Mouse (Mus musculus): Measurements from ENCODE around the gene Mex3a. TPM values are rescaled to one million over a fixed set of nuclear protein-coding genes. Genes with fewer than 3 reads are reported as not detected.

Mex3a gene
- 1 to 10 TPM; 2.7 to 3.1 TPM for total RNA-seq (2021)
- long read RNA-seq, experiment 1 = 0 reads
- long read RNA-seq, experiment 2, partial matches to known transcripts = 0 of 3 reads
- long read RNA-seq, experiment 2, other reads (novel, unspliced or antisense) = 3 of 3 reads

DNA sequence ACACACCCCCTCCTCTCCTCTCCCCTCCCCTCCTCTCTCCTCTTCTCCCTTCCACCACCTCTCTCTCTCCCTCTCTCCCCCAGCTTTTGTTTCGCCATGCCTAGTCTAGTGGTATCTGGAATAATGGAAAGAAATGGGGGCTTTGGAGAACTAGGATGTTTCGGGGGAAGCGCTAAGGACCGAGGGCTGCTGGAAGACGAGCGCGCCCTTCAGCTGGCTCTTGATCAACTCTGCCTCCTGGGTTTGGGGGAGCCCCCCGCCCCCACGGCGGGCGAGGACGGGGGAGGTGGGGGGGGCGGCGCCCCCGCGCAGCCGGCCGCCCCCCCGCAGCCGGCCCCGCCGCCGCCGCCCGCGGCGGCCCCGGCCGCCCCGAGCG, at the start of gene Mex3a:
Gene Mex3a, plus strand, starts transcription at position 97 of the 376 bp plus-strand sequence.
- no peak for DNase-seq (ENCODE audit: low spot score in 2 of 2)

DNA sequence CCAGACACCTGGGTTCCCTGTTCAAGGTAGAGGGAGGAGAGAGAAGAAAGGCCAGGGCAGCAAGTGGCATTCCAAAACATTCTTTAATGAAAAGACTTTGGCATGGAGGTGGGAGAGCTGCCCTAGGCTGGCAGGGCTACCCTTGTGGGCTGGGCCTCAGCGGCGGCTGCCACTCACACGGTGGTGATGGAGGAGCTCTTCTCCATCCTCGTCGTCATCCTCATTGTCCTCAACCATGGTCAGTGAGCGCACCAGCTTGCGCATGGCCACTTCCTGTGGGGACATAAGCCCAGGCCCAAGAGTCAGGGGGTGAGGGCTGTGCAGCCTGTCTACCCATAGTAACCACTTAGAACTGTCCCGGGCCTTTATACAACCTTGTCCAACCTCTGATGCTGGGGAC, 49.1 kb upstream of the Mex3a start:
- no peak for DNase-seq (ENCODE audit: low spot score in 2 of 2)

DNA sequence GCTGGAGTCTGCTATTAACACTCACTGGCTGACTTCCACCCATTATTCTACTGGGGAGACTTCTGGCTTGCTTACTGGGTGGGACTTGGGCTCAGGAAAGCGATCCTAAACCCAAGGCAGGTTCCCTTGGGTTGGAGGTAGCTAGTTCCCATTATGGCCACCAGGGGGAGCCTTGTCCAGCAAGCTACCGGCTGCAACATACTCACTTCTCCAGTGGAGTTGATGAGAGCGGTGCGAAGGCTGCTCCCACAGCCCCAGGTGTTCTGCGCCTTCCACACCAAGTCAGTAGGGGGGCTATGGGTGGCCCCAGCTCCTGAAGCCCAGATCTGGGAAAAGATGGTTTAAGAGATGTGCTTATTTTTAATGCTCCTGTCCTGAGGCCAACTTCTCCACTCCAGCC, 48.6 kb upstream of the Mex3a start:
- DNase-seq (ENCODE audit: low spot score in 2 of 2) = peak; percentile 77 to 83

DNA sequence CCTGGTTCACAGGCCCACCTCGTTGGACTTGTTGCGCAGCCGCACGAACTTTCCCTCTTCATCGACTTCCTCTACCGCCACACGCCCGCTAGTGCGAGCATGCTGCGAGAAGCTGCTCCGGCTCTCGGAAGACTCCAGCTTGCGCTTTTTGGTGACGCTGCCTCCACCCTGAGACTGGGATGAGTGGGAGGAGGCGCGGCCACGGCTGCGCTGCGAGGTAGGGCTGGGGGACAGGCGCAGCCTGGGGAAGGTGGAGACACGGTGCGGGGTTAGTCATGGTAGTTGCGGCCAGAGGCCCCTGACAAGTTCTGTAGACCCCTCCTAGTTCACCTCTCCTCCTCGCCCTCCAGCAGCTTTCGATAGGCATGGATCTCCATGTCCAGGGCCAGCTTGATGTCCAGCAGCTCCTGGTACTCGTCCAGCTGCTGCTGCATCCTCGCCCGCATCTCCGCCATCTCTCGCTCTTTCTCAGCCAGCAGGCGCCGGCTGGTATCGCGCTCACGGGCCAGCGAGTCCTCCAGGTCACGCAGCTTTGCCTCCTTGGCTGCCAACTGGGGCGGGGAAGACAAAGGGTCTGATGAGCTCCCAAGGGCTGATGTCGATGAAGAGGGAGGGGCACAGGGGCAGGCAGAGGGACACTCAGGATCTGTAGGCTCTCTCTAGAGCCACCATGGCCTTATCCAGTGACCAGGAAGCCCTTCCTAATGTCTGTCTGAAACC, 47.4 kb upstream of the Mex3a start:
- peak; percentile 41 to 64 for DNase-seq (ENCODE audit: low spot score in 2 of 2)

DNA sequence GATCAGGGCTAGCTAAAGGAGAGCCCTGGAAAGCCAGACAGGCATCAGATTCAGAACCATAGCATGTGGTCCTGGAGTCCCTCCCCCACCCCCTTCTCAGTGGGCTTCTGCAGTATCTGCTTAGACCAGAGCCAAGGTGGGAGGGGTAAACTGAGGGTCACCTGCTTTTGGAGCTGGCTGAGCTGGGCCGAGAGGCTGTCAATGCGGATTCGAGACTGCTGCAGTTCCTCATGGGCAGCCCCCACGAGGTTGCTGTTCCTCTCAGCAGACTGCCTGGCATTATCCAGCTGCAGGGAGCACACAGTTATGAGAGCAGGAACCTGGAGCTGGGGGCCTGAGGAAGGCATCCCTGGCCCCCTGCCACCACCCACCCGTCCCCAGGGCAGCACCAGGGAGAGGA, 46.2 kb upstream of the Mex3a start:
- DNase-seq (ENCODE audit: low spot score in 2 of 2) = no peak

DNA sequence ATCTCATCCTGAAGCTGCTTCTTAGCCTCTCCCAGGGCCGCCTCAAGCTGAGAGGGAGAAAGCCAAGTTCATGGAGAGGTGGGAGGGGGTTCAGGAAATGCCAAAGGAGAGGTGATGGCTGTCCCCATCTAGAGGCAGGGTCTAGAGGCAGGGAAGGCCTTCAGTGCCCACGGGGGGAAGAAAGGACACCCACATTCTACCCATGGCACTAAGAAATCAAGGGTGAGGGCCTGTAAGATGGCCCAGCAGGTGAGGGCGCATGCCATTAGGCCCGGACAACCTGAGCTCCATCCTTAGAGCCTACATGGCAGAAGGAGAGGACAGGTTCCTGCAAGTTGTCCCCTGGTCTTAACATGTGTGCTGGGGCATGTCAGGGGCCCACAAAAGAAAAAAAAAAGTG, 45.3 kb upstream of the Mex3a start:
- no peak for DNase-seq (ENCODE audit: low spot score in 2 of 2)

DNA sequence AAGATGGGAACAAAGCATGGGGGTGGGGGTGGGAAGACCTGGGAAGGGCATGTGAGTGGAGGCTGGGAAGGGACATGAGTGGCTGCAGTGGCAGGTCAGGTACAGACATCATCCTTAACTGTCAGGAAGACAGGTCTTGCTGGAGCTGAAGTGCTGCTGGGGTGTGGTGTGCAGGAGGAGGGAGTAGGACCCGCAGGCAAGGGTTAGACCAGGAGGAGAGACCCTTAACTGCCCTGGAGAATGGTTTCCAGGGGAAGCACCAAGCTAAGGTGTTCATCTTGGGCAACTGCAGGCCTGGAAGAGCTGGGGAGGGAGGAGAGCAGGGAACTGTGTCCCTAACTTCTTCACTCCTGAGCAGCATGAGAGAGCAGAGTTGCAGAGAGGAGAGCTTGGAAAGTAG, 44.8 kb upstream of the Mex3a start:
- no peak for DNase-seq (ENCODE audit: low spot score in 2 of 2)

DNA sequence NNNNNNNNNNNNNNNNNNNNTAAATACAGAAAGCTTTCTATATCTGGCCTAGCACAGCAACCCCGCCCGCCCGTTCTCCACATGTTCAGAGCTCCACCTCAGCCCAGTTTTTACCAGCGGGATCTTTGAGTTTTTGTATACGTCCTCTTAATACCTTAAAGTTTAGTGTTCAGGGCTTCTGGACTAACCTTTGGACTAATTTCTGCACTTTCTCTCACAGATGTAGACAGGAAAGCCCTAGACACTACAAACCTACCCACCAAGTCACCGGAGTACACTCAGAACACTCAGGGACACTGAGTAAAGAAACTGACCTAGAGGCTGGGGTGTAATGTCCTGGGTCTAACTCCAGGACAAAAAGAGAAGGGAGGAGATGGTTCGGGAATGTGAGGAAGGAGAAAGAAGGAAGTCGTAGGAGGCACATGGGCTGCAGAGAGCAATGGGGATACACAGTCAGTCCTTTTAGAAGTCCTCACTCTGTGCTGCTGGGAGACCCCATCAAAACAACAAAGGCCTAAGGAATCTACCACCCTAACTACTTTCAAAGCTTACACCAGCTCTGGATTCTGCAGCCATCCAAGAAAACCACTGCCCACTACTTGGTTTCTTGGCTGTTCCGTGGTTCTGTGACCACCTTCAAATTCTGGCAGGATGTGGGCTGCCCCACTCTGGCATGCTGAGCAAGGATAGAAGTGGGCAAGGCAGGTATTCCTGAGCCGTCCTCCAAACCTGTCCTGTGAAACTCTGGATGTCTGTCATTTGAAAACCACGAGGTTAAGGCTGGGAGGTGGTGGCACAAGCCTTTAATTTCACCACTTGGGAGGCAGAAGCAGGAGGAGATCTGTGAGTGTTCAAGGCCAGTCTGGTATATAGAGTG, 38.3 kb upstream of the Mex3a start:
- DNase-seq (ENCODE audit: low spot score in 2 of 2) = no peak

DNA sequence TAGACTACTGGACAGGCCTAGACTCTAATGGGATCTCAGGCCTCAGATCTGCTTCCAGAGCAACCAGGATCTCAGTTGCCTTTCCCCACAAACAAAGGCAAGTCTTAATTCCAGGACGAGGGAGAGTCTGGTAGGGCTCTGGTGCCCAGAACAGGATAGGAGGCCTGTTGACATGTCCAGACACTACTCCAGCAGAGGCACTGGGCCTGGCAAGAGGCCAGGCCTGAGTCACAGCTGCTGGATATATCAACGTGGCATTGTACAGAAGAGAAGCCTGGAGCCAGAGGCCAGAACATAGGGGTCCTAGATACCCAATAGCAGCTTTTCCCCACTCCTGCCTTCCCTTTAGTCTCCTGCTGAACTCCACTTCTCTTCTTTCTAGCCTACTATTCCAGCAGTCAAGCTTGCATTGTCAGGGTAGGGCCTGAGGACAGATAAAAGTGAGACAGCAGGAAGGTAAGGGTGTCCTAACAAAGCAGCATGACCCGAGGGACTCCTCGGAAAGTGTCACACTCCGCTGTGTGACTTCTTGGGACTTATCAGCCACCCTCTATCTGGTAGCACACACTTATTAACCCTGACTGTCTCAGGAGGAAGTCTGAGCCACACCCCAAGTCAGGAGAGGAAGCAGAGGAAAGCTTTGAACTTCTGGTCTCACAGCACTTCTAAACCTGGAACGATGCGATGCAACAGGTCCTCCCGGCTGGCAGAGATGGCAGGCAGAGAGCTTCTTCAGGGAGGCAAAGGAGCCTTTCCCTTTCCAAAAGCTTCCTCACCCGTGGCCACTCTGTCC, 37.2 kb upstream of the Mex3a start:
- no peak for DNase-seq (ENCODE audit: low spot score in 2 of 2)

DNA sequence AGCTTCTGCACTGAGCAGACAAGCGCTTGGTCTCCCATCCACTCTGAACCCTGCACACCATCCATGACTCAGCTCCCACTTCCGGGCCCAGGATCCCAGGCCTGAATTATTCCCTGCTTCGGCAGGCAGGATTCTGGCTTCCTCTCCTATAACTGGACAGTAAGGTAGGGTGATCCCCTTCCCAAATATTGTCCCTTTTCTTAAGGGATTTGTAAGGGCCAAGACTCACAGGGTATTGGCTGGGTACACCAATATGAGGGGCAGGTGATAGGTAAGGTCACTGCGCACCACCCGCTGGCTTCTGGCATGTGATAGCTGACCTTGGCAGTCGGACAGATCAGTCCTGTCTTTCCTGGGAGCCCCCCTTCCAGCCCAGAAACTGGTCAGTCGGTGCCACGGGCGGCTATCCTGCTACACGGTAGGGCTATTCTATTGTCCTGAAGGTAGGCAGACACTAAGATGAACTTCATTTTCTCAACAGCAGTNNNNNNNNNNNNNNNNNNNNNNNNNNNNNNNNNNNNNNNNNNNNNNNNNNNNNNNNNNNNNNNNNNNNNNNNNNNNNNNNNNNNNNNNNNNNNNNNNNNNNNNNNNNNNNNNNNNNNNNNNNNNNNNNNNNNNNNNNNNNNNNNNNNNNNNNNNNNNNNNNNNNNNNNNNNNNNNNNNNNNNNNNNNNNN, 36.3 kb upstream of the Mex3a start:
- no peak for DNase-seq (ENCODE audit: low spot score in 2 of 2)

DNA sequence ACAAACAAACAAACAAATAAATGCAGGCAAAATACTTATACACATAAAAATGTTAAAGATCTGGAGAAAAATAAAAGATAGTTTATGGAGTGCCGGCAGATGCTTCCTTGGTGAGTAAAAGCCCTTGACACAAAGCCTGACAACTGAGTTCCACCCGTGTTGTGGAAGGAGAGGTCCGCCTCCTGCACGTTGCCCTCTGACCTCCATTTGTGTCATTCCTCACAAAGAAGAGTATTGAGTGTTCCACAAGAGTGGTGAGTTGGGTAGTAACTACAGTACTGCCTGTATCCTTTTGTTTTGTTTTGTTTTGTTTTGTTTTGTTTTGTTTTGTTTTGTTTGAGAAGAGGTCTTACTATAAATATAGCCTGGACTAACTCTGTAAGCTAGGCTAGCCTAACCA, 32.6 kb upstream of the Mex3a start:
- no peak for DNase-seq (ENCODE audit: low spot score in 2 of 2)

DNA sequence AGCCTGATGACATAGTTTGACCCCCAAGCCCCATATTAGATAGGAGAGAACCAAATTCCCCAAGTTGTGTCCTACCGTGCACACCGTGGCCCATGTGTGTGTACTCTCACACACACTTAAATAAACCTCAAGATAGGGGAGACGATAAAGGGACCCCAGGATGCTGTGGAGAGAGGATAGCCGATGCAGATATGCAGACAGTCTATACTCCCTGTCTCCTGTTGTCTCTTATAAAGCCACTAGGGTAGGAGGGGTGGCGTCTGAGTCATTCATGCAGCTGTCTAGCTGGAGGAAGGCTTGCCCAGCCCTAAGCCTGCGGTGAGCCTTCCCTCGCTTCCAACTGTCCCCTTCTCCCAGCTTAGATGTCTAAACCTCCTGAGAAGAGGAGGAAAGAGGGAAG, 32.1 kb upstream of the Mex3a start:
- DNase-seq (ENCODE audit: low spot score in 2 of 2) = no peak

DNA sequence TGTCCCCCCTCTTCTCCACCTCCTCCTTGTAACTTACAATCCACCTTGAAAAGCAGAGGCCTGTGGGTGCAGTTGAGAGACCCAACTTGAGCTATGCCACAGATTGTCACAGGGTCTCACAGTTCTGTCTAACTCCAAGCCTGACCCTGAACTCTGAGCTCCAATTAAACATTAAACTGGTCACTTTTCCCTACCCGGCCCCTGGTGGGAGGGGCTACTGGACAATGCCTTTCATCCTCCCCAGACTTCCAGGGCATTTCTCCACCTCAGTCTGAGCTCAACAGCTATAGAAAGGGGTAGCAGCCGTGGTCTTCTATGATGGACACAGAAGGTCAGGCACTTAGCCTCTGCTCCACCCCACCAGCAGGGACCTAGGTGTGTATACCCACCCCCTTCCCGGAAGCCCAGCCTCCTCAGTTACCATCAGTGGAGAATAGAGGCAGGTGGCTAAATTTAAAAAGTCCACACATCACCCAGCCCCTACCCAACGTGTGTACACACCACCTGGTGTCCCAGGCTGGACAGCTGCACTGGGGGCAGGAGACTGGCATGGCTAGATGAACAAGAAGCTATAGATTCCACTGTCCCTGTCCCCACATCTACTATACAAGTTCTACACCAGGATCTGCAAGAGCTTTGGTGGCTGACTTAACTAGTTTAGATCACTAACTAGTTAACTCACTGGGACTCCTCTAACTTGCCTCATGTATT, 31.4 kb upstream of the Mex3a start:
- no peak for DNase-seq (ENCODE audit: low spot score in 2 of 2)

DNA sequence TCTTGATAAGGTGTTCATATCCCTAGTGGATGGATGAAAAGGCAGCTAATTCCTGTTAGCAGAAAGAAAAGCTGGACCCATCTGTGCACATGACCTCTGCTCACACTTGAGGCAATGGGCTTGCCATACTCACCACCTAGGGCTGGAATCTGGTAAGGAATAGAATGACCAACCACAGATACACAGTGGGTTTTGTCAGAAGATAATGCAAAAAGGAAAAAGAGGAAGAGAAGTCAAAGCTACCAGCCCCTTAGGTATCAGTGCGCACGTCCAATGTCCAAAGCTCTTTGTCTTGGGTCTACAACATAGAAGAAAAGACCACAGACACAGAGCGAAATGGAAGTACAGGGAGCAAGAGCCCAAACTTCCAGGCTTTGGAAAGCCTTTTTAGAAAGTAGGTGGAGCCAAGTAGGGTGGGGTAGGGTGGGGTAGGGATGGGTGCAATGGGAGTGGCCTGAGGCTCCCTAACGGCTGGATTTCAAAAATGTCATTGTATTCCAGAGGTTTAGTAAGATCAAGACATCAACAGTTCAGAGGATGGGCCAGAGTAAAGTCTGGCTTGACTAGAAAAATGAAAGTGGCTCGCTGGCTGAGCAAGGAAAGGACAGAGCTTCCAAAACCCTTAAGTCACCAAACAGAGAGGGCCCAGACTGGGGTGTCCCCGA, 30.7 kb upstream of the Mex3a start:
- DNase-seq (ENCODE audit: low spot score in 2 of 2) = no peak

DNA sequence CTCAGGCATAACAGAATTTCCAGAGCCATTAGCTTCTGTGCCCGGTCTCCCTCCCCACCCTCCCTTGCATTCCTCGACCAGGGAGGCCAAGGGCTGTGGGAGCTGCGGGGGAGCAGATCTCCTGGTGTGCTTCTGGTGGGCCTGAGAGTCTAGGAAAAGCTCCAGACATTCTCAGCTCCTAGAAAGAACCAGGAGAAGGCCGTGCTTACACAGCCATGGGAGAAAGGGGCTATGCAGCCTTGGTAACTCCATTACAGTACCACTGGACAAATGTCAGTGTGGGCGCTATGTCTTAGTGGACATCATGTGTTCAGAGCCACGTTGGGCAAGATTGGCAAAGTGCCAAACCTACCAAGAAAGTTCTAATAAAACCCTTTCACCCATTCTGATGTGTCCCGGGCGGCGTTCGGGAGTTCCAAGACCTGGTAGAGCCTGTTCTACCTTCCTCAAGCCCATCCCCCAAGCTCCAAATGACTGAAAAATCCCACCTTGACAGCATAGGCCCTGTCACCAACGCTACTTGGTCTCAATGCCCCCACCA, 30.1 kb upstream of the Mex3a start:
- no peak for DNase-seq (ENCODE audit: low spot score in 2 of 2)

DNA sequence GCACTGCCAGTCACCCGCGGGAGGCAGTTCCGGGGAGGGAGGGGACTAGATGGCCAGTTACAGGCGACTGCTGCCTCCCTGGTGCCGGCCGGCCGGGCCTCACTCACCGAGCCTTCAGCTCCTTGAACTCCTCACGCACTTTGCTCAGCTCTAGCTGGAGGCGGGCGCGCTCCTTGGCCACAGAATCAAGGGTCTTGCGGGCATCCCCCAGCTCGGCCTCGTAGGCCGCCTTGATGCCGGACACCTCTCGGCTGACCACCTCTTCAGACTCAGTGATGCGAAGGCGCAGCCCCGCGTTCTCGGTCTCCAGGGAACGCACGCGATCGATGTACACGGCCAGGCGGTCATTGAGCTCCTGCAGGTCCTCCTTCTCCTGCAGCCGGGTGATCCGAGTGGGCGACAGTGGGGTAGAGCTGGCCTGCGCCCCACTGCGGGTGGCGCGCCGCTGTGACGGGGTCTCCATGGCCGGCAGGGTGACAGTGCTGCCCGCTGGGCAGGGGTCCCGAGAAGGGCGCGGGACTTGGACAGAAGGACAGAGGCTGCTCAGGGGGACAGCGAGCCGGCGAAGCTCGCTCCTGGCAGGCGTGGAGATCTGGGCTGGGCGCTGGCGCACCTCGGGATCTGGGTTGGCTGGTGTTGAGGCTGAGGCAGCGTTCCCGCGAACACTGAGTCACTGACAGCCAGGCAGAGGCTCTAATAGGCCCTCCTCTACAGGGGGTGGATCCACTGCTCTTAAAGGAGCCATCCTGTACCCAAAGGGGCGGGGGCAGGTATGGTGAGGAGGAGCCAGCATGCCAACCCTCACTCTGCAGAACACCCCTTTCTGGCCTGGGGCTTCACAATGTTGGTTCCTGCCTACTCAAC, 29.3 kb upstream of the Mex3a start:
- DNase-seq (ENCODE audit: low spot score in 2 of 2) = peak; percentile 92 to 94

DNA sequence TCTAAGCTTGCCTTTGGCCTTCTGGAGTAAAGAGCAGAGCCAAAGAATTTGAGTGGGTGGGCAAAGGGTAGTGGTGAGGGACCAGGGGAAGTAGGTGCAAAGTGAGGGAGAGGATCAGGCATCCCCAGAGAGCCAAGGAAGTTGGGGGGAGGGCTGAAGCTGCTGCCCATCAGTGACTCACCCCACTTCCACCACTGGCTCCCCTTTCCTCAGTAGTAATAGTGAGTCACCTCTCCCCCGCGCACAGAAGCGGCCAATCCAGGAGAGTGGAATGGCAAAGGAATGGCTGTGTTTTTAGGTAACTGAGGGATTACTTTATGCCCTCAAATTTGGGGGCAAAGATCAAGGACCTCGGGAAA, 28.7 kb upstream of the Mex3a start:
- DNase-seq (ENCODE audit: low spot score in 2 of 2) = peak; percentile 54 to 61

DNA sequence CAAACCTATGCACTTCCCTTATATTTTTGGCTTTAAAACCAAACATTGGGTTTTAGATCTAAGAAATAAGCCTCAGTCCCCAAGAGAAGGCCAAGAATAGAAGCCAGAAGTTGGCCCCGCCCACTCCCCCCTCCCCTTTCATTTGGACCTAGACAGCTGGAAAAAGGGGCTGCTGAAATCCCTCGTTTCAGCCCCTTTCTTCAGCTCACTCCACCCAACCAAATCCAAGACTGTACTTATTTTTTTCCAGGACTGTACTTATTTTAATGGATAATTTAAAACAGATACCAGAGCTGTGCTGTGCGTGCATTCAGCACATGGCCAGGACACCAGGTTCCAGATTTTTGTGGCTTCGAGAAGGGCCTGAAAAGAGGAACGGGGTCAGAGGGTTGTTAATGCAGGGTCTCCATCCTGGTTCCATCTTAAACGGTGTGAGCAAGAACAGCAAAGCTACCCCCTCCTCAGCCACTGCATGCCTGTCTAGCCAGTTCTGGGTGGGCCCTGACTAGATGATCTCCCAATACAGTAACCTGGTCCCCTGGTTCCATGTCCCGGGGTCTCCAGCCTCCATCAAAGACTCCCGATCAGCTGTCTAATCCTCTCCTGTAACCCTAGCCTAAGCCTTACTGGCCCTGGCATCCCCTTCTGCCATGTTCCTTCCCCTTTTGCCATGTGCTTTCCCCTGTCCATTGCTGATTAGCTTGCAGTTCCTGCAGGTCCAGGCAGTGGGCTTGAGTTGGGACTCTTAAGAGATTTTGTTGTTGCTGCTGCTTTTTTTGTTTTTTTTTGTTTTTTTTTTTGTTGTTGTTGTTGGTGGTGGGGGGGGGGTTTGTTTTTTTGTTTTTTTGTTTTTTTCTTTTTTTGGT, 28.1 kb upstream of the Mex3a start:
- DNase-seq (ENCODE audit: low spot score in 2 of 2) = no peak
